Mouse (Mus musculus) heart, postnatal 10 days (tissue): ENCODE data around the gene Daxx. TPM values are rescaled to one million over a fixed set of nuclear protein-coding genes. Genes with fewer than 3 reads are reported as not detected.
"Not testable (repeated sequence)": the region's sequence is repeated elsewhere in the genome, so short reads cannot be mapped to it uniquely, and the experiment has no call there.

Experiments
- DNase-seq, 2 experiments: peaks; one replicate each; pipeline ENCODE4 v3.0.0; 2021
- intact Hi-C: fragments of 180-260 bp; cut with DNase I; formaldehyde crosslinking; loops from one replicate; pipeline ENCODE4 v1.15.1; 2025
- total RNA-seq, 2 experiments: library from RNA; stranded (reverse); gene quantifications; 2 replicates each; pipeline ENCODE4 v1.2.3; 2021

Gene Daxx
- total RNA-seq = 10 to 100 TPM; 16.9 to 18.3 TPM

GRCm38 (mm10) chr17:33909077-33909868 is at the start of gene Daxx:
Daxx (plus strand) TSS chr17:33909414.
- intact Hi-C loops = no loop called here
- peak; percentile 99 for DNase-seq

- intact Hi-C loops = no loop called here
- peak; percentile 38 to 61 for DNase-seq
These were observed 43.7 kb upstream of the Daxx start for GRCm38 (mm10) chr17:33865330-33866030.

- DNase-seq, intact Hi-C loops: not testable (repeated sequence)
These were observed 35.7 kb upstream of the Daxx start, which contains the start of gene Gm7029 for GRCm38 (mm10) chr17:33873537-33873936. Gm7029 (plus strand) TSS chr17:33873837.

- intact Hi-C loops = no loop called here
- DNase-seq = no peak
These were observed 34.8 kb upstream of the Daxx start for GRCm38 (mm10) chr17:33874411-33874810.

- peak in 1 of 2 experiments; percentile 44 for DNase-seq
- intact Hi-C loops = not testable (repeated sequence)
These were observed 33.4 kb upstream of the Daxx start for GRCm38 (mm10) chr17:33875797-33876196.

GRCm38 (mm10) chr17:33884320-33884719 is 24.9 kb upstream of the Daxx start:
- intact Hi-C loops, DNase-seq: not testable (repeated sequence)

GRCm38 (mm10) chr17:33887802-33888201 is 21.4 kb upstream of the Daxx start:
- intact Hi-C loops, DNase-seq: not testable (repeated sequence)

- DNase-seq, intact Hi-C loops: not testable (repeated sequence)
These were observed 21.0 kb upstream of the Daxx start for GRCm38 (mm10) chr17:33888230-33888629.

- DNase-seq, intact Hi-C loops: not testable (repeated sequence)
These were observed 19.2 kb upstream of the Daxx start for GRCm38 (mm10) chr17:33889941-33890532.

- intact Hi-C loops = no loop called here
- DNase-seq = peak; percentile 100
These were observed 18.6 kb upstream of the Daxx start, which contains the start of gene Kifc1 for GRCm38 (mm10) chr17:33890533-33891059. Kifc1 (minus strand) TSS chr17:33890661.

- DNase-seq = no peak
- intact Hi-C loops = no loop called here
These were observed 17.9 kb upstream of the Daxx start for GRCm38 (mm10) chr17:33891357-33891756.

- intact Hi-C loops, DNase-seq: not testable (repeated sequence)
These were observed 17.3 kb upstream of the Daxx start for GRCm38 (mm10) chr17:33891892-33892291.

- intact Hi-C loops = no loop called here
- DNase-seq = no peak
These were observed 16.8 kb upstream of the Daxx start for GRCm38 (mm10) chr17:33892429-33892828.

- intact Hi-C loops = not testable (repeated sequence)
These were observed 16.2 kb upstream of the Daxx start for GRCm38 (mm10) chr17:33893011-33893410.

GRCm38 (mm10) chr17:33897114-33897794 is 12.0 kb upstream of the Daxx start:
- intact Hi-C loops = no loop called here
- DNase-seq = no peak

More at GRCm38 (mm10) chr17:33893011-33893410, 16.2 kb upstream of the Daxx start:
- DNase-seq = not testable (repeated sequence)

- DNase-seq, intact Hi-C loops: not testable (repeated sequence)
These were observed 11.0 kb upstream of the Daxx start for GRCm38 (mm10) chr17:33898193-33898592.

GRCm38 (mm10) chr17:33899642-33900041 is 9.6 kb upstream of the Daxx start:
- DNase-seq = no peak
- intact Hi-C loops = no loop called here

- intact Hi-C loops = no loop called here
- no peak for DNase-seq
These were observed 8.8 kb upstream of the Daxx start for GRCm38 (mm10) chr17:33900281-33900988.

GRCm38 (mm10) chr17:33900989-33901314 is 8.3 kb upstream of the Daxx start:
- DNase-seq = no peak
- intact Hi-C loops = no loop called here

GRCm38 (mm10) chr17:33901653-33902052 is 7.6 kb upstream of the Daxx start:
- DNase-seq = no peak
- intact Hi-C loops = no loop called here
